Mouse (Mus musculus): ENCODE measurements around the gene Rpl13. TPM values are rescaled to one million over a fixed set of nuclear protein-coding genes. Genes with fewer than 3 reads are reported as not detected.

Rpl13 gene
- polyA plus RNA-seq, 1 experiment: 3,059 TPM

- Histone ChIP-seq H3K4me3 (no peak overlapping the region), H3K79me2 (ENCODE audit: control insufficient read depth, insufficient read depth) (no peaks in the 10 kb centered on the region), H3K4me2 (ENCODE audit: low read depth) (no peak overlapping the region), H3K36me3 (ENCODE audit: control insufficient read depth, insufficient read depth) (peaks cover 11% of the 10 kb centered on the region), H3K27me3 (ENCODE audit: control insufficient read depth, insufficient read depth, insufficient read length) (no peaks in the 10 kb centered on the region), H3ac (ENCODE audit: control insufficient read depth, insufficient read length) (no peak overlapping the region)
- TF ChIP-seq MYOD1 (IDR thresholded peaks at IDR 0.05; ENCODE audit: control insufficient read depth in 1 of 3, insufficient read length in 2 of 3, low read depth in 2 of 3): peak in 2 of 3 experiments; percentile 51 to 56
- no peak for TF ChIP-seq POLR2AphosphoS2 (IDR thresholded peaks at IDR 0.05; ENCODE audit: insufficient read length, low read depth)
- no peak for TF ChIP-seq POLR2A (IDR thresholded peaks at IDR 0.05; ENCODE audit: insufficient read length, low read depth)
- no peak for TF ChIP-seq SRF (IDR thresholded peaks at IDR 0.05; ENCODE audit: control insufficient read depth, insufficient read length, low read depth)
- TF ChIP-seq MYOG (IDR thresholded peaks at IDR 0.05; ENCODE audit: control insufficient read depth in 1 of 3, insufficient read depth in 1 of 3, insufficient read length in 2 of 3, low read depth in 2 of 3): peak in 2 of 3 experiments; percentile 66 to 86
- no peak for TF ChIP-seq TCF3 (IDR thresholded peaks at IDR 0.05; ENCODE audit: insufficient read length, low read depth)
These were observed 19.2 kb upstream of the Rpl13 start for GRCm38 (mm10) chr8:123082993-123083392.

GRCm38 (mm10) chr8:123083610-123084009, 18.5 kb upstream of the Rpl13 start:
- Histone ChIP-seq H3ac (ENCODE audit: control insufficient read depth, insufficient read length) (no peak overlapping the region), H3K27me3 (ENCODE audit: control insufficient read depth, insufficient read depth, insufficient read length) (no peaks in the 10 kb centered on the region), H3K36me3 (ENCODE audit: control insufficient read depth, insufficient read depth) (peaks cover 11% of the 10 kb centered on the region), H3K79me2 (ENCODE audit: control insufficient read depth, insufficient read depth) (no peaks in the 10 kb centered on the region), H3K4me3 (no peak overlapping the region), H3K4me2 (ENCODE audit: low read depth) (no peak overlapping the region)
- TF ChIP-seq CEBPB (IDR thresholded peaks at IDR 0.05; ENCODE audit: insufficient read depth, poor library complexity, severe bottlenecking): no peak
- TF ChIP-seq E2F4 (IDR thresholded peaks at IDR 0.05; ENCODE audit: insufficient read depth): no peak

GRCm38 (mm10) chr8:123087289-123087688, 14.9 kb upstream of the Rpl13 start:
- Histone ChIP-seq H3K4me3 (no peak overlapping the region), H3K79me2 (ENCODE audit: control insufficient read depth, insufficient read depth) (no peaks in the 10 kb centered on the region), H3K4me2 (ENCODE audit: low read depth) (no peak overlapping the region), H3K27me3 (ENCODE audit: control insufficient read depth, insufficient read depth, insufficient read length) (no peaks in the 10 kb centered on the region), H3ac (ENCODE audit: control insufficient read depth, insufficient read length) (no peak overlapping the region), H3K36me3 (ENCODE audit: control insufficient read depth, insufficient read depth) (peaks cover 15% of the 10 kb centered on the region)
- TF ChIP-seq SRF (IDR thresholded peaks at IDR 0.05; ENCODE audit: control insufficient read depth, insufficient read length, low read depth): no peak
- peak in 1 of 3 experiments; percentile 2 for TF ChIP-seq MYOG (IDR thresholded peaks at IDR 0.05; ENCODE audit: control insufficient read depth in 1 of 3, insufficient read depth in 1 of 3, insufficient read length in 2 of 3, low read depth in 2 of 3)

GRCm38 (mm10) chr8:123097216-123097615, 4.9 kb upstream of the Rpl13 start:
- Histone ChIP-seq H3K4me2 (ENCODE audit: low read depth) (no peak overlapping the region), H3ac (ENCODE audit: control insufficient read depth, insufficient read length) (no peak overlapping the region), H3K4me3 (no peak overlapping the region), H3K27me3 (ENCODE audit: control insufficient read depth, insufficient read depth, insufficient read length) (no peaks in the 10 kb centered on the region), H3K36me3 (ENCODE audit: control insufficient read depth, insufficient read depth) (no peaks in the 10 kb centered on the region), H3K79me2 (ENCODE audit: control insufficient read depth, insufficient read depth) (no peaks in the 10 kb centered on the region)
- TF ChIP-seq TCF3 (IDR thresholded peaks at IDR 0.05; ENCODE audit: insufficient read length, low read depth) (no peak), SRF (IDR thresholded peaks at IDR 0.05; ENCODE audit: control insufficient read depth, insufficient read length, low read depth) (no peak), POLR2A (IDR thresholded peaks at IDR 0.05; ENCODE audit: insufficient read length, low read depth) (no peak), CEBPB (IDR thresholded peaks at IDR 0.05; ENCODE audit: insufficient read depth, poor library complexity, severe bottlenecking) (no peak), MYOD1 (IDR thresholded peaks at IDR 0.05; ENCODE audit: control insufficient read depth in 1 of 3, insufficient read length in 2 of 3, low read depth in 2 of 3) (no peak), TCF12 (IDR thresholded peaks at IDR 0.05; ENCODE audit: insufficient read depth, poor library complexity, severe bottlenecking) (no peak)

GRCm38 (mm10) chr8:123097786-123098584, 4.2 kb upstream of the Rpl13 start:
- Histone ChIP-seq H3K4me3 (no peak overlapping the region), H3K27me3 (ENCODE audit: control insufficient read depth, insufficient read depth, insufficient read length) (no peaks in the 10 kb centered on the region), H3K79me2 (ENCODE audit: control insufficient read depth, insufficient read depth) (peaks cover 7% of the 10 kb centered on the region), H3K4me2 (ENCODE audit: low read depth) (no peak overlapping the region), H3K36me3 (ENCODE audit: control insufficient read depth, insufficient read depth) (no peaks in the 10 kb centered on the region), H3ac (ENCODE audit: control insufficient read depth, insufficient read length) (no peak overlapping the region)
- TF ChIP-seq POLR2A (IDR thresholded peaks at IDR 0.05; ENCODE audit: insufficient read length, low read depth) (no peak), CEBPB (IDR thresholded peaks at IDR 0.05; ENCODE audit: insufficient read depth, poor library complexity, severe bottlenecking) (no peak), MAX (IDR thresholded peaks at IDR 0.05; ENCODE audit: low read depth) (no peak), TCF3 (IDR thresholded peaks at IDR 0.05; ENCODE audit: insufficient read length, low read depth) (no peak), MYOG (IDR thresholded peaks at IDR 0.05; ENCODE audit: control insufficient read depth in 1 of 3, insufficient read depth in 1 of 3, insufficient read length in 2 of 3, low read depth in 2 of 3) (no peak)

- Histone ChIP-seq H3K79me2 (ENCODE audit: control insufficient read depth, insufficient read depth) (peaks cover 22% of the 10 kb centered on the region), H3K36me3 (ENCODE audit: control insufficient read depth, insufficient read depth) (peaks cover 18% of the 10 kb centered on the region), H3K4me2 (ENCODE audit: low read depth) (no peak overlapping the region)
These were observed 1.9 kb upstream of the Rpl13 start for GRCm38 (mm10) chr8:123100288-123100687.

More at GRCm38 (mm10) chr8:123100288-123100687, 1.9 kb upstream of the Rpl13 start:
- H3K4me3 ChIP-seq: no peak overlapping the region
- TF ChIP-seq CEBPB (IDR thresholded peaks at IDR 0.05; ENCODE audit: insufficient read depth, poor library complexity, severe bottlenecking): peak; percentile 13; the same call in 1 of the 2 replicates
- no peak for TF ChIP-seq TCF3 (IDR thresholded peaks at IDR 0.05; ENCODE audit: insufficient read length, low read depth)
- no peaks in the 10 kb centered on the region for H3K27me3 ChIP-seq (ENCODE audit: control insufficient read depth, insufficient read depth, insufficient read length)
- no peak overlapping the region for H3ac ChIP-seq (ENCODE audit: control insufficient read depth, insufficient read length)
